Mouse (Mus musculus) embryonic facial prominence, embryonic 13.5 days (tissue): Measurements from ENCODE around the gene Atp5d. TPM values are rescaled to one million over a fixed set of nuclear protein-coding genes. Genes with fewer than 3 reads are reported as not detected.
A peak's percentile ranks its signal among the peaks of the same experiment; 100 is the strongest.

Experiments
- ATAC-seq: fragments of 200-750 bp; cut with Nextera tagmentation; 2 replicates; pipeline ENCODE4 v1.8.0; 2017; ENCODE audit warnings: low read depth; ENCODE audit not compliant: insufficient number of reproducible peaks, insufficient read depth, low FRiP score, low TSS enrichment
- H3K27ac ChIP-seq: fragments of 300-500 bp; sonication (generic); 2 replicates; pipeline ENCODE4 v1.5.1; 2015; ENCODE audit warnings: moderate library complexity, mild to moderate bottlenecking, inconsistent platforms
- H3K27me3 ChIP-seq: fragments of 300-500 bp; sonication (generic); 2 replicates; pipeline ENCODE4 v1.6.1; 2015; ENCODE audit warnings: mild to moderate bottlenecking, inconsistent platforms
- H3K36me3 ChIP-seq: fragments of 300-500 bp; sonication (generic); 2 replicates; pipeline ENCODE4 v1.6.1; 2015; ENCODE audit warnings: mild to moderate bottlenecking, inconsistent platforms
- H3K4me1 ChIP-seq: fragments of 300-500 bp; sonication (generic); 2 replicates; pipeline ENCODE4 v1.6.1; 2015; ENCODE audit warnings: inconsistent platforms
- H3K4me2 ChIP-seq: fragments of 300-500 bp; sonication (generic); 2 replicates; pipeline ENCODE4 v1.6.1; 2015; ENCODE audit warnings: moderate library complexity, mild to moderate bottlenecking, inconsistent platforms
- H3K4me3 ChIP-seq: fragments of 300-500 bp; sonication (generic); 2 replicates; pipeline ENCODE4 v1.5.1; 2015; ENCODE audit warnings: mild to moderate bottlenecking, inconsistent platforms
- H3K9ac ChIP-seq: fragments of 300-500 bp; sonication (generic); 2 replicates; pipeline ENCODE4 v1.6.1; 2015; ENCODE audit warnings: mild to moderate bottlenecking, inconsistent platforms
- H3K9me3 ChIP-seq: fragments of 300-500 bp; sonication (generic); 2 replicates; pipeline ENCODE4 v1.6.1; 2016; ENCODE audit warnings: inconsistent platforms
- WGBS: fragments of 180-500 bp; shearing (Covaris S2); methylation state at CpG from one replicate; pipeline ENCODE4 v1.1.7; 2015; ENCODE audit warnings: mixed read lengths; 5-methylcytosine and 5-hydroxymethylcytosine counted together
- polyA plus RNA-seq: library from polyadenylated mRNA; unstranded; fragments of >200 nt; fragmentation: Nextera tagmentation; extraction: Ambion mirVana; gene quantifications from 2 replicates; pipeline ENCODE4 v1.2.1, GENCODE M21; 2015

Atp5d gene
- polyA plus RNA-seq, 1 experiment from 2014 or later: 491 TPM

DNA sequence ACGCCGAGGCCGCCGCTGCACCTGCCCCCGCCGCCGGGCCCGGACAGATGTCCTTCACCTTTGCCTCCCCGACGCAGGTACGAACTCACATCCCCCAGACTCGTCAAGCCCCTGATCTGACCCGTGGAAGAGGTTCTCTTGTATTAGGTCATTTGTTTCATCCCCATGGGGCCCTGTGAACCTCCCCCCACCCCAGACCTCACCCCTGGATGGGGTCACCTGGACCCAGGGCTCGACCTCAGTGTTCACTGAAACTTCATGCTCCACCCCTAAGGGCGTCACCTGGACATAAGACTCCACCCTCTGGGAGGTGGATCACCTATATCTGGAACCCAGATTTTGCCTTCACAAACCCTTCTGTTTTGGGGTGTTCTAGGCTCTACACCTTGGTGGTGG lies 4.1 kb downstream of the Atp5d start:
- no peak for ATAC-seq
- peak overlapping the region; percentile 70 for H3K4me3 ChIP-seq
- peak overlapping the region; percentile 91 for H3K9ac ChIP-seq
- H3K4me2 ChIP-seq: peak overlapping the region; percentile 92
- H3K4me1 ChIP-seq: peaks cover 63% of the 10 kb centered on the region
- H3K27ac ChIP-seq: peak overlapping the region; percentile 69
- peaks cover 8% of the 10 kb centered on the region for H3K27me3 ChIP-seq
- no peaks in the 10 kb centered on the region for H3K9me3 ChIP-seq
- peaks cover 39% of the 10 kb centered on the region for H3K36me3 ChIP-seq
- 0% methylated on average over 15 of the region's 15 CpGs for WGBS

DNA sequence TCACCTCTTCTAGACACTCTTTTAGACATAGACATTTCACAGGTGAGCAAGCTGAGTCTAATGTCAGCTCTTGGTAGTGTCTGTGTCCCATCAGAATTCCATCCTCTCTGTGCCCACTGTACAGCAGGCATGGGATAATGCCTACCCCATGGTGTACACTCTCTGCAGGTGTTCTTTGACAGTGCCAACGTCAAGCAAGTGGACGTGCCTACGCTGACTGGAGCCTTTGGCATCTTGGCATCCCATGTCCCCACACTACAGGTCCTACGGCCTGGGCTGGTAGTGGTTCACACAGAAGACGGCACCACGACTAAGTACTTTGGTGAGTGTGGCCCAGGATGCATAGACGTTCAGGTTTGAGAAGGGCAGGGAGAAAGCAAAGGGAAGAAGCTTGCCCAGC lies 5.2 kb downstream of the Atp5d start:
- peaks cover 39% of the 10 kb centered on the region for H3K36me3 ChIP-seq
- no peak overlapping the region for H3K27ac ChIP-seq
- H3K4me1 ChIP-seq: peaks cover 56% of the 10 kb centered on the region
- peak overlapping the region; percentile 3; the same call in 1 of the 2 replicates for H3K4me3 ChIP-seq
- no peaks in the 10 kb centered on the region for H3K9me3 ChIP-seq
- WGBS: 92% methylated on average over 7 of the region's 7 CpGs
- H3K4me2 ChIP-seq: peak overlapping the region; percentile 92
- ATAC-seq: no peak
- no peak overlapping the region for H3K9ac ChIP-seq
- no peaks in the 10 kb centered on the region for H3K27me3 ChIP-seq

DNA sequence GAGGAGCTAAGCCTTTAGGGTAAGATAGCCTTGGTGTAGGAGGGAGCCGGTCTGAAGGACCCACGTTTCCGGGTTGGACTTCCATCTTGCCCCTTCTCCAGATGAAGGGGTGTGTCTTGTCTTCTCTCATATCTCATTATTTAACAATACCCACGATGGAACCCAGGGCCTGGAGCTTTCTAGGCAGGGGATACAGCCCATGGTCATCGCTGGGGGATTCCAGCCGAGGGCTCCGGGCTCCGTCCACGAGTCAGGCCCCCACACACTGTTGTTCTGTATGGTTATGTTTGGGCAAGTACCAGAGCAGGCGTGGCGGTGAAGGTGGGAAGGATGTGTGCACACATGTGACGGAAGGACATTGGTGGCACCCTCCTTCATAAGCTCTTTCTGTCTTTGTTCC lies 5.7 kb downstream of the Atp5d start:
- 95% methylated on average over 12 of the region's 12 CpGs for WGBS
- Histone ChIP-seq H3K4me3 (0 out of 2 replicates have a peak overlapping the region, but pooled peaks have one; percentile 4), H3K4me1 (peaks cover 54% of the 10 kb centered on the region), H3K27me3 (no peaks in the 10 kb centered on the region), H3K4me2 (no peak overlapping the region), H3K27ac (no peak overlapping the region), H3K9me3 (no peaks in the 10 kb centered on the region), H3K36me3 (peaks cover 39% of the 10 kb centered on the region), H3K9ac (no peak overlapping the region; the same call in 1 of the 2 replicates)
- ATAC-seq: no peak

DNA sequence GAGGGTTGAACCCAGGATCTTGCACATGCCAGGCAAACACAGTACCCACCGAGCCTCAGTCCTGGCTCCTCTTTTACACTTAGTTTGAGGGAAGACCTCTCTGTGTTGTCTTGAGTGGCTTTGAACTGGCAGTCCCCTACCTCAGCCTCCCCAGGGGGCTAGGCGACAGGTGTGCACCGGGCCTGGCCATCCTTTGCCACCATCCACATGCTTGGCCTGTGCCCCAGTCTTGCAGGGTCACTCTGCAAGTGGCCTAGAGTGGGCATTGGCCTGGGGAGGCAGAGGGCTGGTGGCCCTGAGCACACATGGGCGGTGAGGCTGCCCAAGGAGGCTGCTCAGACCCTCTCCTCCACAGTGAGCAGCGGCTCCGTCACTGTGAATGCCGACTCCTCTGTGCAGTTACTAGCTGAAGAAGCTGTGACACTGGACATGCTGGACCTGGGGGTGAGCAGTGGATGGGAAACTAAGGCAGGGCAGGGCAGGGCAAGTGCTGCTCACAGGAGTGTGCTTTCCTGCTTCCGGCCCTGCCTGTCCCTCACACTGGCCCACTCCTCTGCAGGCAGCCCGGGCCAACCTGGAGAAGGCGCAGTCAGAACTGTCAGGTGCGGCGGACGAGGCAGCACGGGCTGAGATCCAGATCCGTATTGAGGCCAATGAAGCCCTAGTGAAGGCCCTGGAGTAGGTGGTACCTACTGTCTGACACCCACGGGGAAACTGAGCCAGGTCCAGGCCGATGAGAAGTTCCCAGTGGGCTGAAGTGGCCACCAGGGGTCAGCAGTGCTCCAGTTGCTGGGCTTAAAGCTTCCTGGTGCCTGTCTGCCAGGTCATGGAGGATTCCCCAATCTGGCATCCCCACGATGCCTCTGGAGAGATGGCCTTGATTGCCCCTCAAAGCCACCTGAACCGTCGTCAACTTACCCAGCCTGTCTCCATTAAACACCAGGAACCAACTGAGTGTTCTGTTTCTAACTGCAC lies 6.7 kb downstream of the Atp5d start:
- Histone ChIP-seq H3K4me3 (0 out of 2 replicates have a peak overlapping the region, but pooled peaks have one; percentile 0), H3K4me1 (peaks cover 51% of the 10 kb centered on the region), H3K9ac (peak overlapping the region; percentile 37), H3K4me2 (no peak overlapping the region), H3K9me3 (no peaks in the 10 kb centered on the region), H3K27me3 (no peaks in the 10 kb centered on the region), H3K36me3 (peaks cover 42% of the 10 kb centered on the region), H3K27ac (peak overlapping the region; percentile 28; the same call in 1 of the 2 replicates)
- no peak for ATAC-seq
- 71% methylated on average over 20 of the region's 20 CpGs for WGBS

DNA sequence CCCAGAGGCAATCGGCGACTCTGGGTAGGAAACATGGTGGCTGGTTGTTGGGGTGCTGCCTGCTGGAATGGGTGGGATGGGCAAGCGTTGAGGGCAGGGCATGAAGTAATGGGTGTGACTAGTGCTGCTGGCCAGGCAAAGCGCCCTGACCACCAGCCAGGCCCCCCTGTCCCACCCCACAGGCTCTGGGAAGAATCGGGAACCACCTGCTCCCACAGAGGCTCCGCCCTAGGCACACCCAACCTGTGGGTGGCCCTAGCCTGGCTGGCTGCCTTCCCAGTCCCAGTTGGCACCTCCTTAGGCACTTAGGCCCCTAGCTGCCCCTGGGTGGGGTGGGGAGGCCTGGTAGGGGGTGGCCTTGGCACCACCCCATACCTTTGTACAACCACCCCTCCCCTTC lies 7.5 kb downstream of the Atp5d start:
- WGBS: 87% methylated on average over 6 of the region's 6 CpGs
- Histone ChIP-seq H3K27ac (no peak overlapping the region; the same call in 1 of the 2 replicates), H3K4me3 (no peak overlapping the region), H3K27me3 (no peaks in the 10 kb centered on the region), H3K4me2 (no peak overlapping the region), H3K9ac (peak overlapping the region; percentile 37), H3K4me1 (peaks cover 48% of the 10 kb centered on the region), H3K36me3 (peaks cover 43% of the 10 kb centered on the region), H3K9me3 (no peaks in the 10 kb centered on the region)
- ATAC-seq: no peak

DNA sequence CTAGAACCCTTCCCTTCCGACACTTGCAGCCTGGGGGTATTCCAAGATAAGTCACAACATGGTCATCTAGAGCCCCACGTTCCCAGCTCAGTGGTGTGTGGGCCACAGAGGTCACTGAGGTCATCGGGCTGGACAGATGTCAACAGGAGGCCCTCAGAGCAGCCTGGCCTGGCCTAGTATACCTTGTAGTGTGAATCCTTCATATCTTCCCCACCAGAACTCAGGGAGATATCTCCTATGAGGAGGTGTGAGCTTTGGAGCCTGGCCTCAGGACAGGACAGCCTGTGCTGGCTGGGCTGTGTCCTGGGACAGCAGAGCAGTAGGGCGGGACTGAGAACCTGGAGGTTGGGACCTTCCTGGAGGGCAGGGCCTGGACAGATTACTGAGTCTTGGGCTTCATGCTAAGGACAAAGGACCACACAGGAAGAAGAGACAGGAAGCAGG lies 8.2 kb downstream of the Atp5d start:
- no peaks in the 10 kb centered on the region for H3K27me3 ChIP-seq
- H3K36me3 ChIP-seq: peaks cover 49% of the 10 kb centered on the region
- H3K4me1 ChIP-seq: peaks cover 43% of the 10 kb centered on the region
- peak overlapping the region; percentile 100; the same call in 1 of the 2 replicates for H3K27ac ChIP-seq
- peak overlapping the region; percentile 4; the same call in 1 of the 2 replicates for H3K4me3 ChIP-seq
- peak overlapping the region; percentile 96; the same call in 1 of the 2 replicates for H3K9ac ChIP-seq
- 63% methylated on average over 4 of the region's 4 CpGs for WGBS
- no peaks in the 10 kb centered on the region for H3K9me3 ChIP-seq
- no peak for ATAC-seq
- H3K4me2 ChIP-seq: 0 out of 2 replicates have a peak overlapping the region, but pooled peaks have one; percentile 2

DNA sequence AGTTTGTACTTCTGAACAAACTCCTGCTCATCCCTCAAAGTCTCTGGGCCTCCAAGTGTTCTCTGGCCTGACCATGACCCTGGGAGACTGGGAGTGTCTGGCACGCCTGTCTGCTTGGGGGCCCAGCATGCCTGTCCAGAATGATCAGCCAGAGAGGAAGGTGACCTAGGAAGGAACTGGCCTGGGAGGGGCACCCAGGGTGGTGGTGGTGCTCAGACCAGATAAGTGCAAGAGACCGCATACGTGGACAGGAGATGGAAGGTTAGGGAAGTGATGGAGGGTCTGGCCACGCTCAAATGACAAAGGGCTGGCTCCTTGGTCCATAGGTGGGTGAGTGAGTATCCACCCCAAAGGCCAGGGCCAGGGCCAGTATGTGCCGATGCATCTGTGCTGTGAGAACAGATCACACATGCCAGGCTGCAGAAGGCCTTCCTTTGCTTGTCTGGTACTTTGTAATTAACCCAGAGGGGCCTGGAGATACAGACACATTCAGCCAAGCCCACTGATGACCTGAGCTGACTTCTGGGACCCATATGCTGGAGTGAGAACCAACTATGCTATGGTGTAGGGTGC lies 8.8 kb downstream of the Atp5d start:
- peak overlapping the region; percentile 96 for H3K9ac ChIP-seq

DNA sequence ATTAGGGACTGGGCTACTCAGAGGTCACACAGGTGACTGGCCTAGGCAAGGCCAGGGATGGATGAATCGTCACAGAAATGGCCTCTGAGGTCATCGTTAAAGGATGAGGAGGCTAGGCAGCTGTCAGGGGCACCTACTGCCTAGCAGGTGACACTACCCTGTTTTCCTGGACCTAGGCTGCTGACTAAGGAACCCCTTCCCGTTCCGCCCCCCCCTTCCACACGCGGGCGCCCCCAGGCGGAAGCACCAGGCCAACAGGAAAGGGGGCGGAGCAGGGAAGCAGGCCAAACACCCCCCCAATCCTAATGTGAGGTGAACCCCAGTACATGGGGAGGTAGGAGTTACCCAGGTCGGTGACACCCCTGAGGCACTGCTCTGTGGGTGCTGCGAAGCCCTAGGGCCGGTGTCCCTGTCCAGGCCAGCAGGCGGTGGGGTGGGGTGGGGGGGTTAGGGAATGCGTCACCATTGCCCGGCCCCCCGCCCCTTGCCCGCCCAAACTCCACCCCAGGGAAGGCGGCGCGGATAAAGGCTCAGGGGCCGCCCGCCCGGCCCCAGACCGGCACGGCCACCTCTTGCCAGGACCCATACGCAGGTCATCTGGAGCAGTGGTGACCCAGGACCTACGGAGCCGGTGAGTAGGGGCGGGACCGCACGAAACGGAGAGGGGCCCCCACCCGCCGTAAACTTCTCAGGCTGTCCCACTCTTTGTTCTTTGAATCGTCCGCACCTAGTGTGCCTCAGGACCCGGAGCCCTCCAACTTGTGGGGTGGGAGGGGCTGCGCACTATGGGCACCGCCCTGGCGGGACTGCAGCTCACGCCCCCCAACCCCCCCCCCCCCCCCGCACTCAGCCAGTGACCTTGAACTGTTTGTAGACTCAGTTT lies 9.5 kb downstream of the Atp5d start, which contains the start of gene Midn:
Gene Midn, plus strand, starts transcription at position 554 of the 883 bp plus-strand sequence.
- peak; percentile 45 for ATAC-seq
- peaks cover 63% of the 10 kb centered on the region for H3K36me3 ChIP-seq
- H3K4me3 ChIP-seq: peak within 1 kb of the TSS; percentile 97
- no peaks in the 10 kb centered on the region for H3K27me3 ChIP-seq
- H3K4me2 ChIP-seq: peak within 1 kb of the TSS; percentile 98
- H3K9me3 ChIP-seq: no peaks in the 10 kb centered on the region
- H3K27ac ChIP-seq: peak within 1 kb of the TSS; percentile 100
- 2% methylated on average over 32 of the region's 42 CpGs for WGBS
- H3K9ac ChIP-seq: peak within 1 kb of the TSS; percentile 96
- peaks cover 53% of the 10 kb centered on the region for H3K4me1 ChIP-seq

More for the DNA sequence above, 8.8 kb downstream of the Atp5d start:
- peak overlapping the region; percentile 97 for H3K4me3 ChIP-seq
- H3K36me3 ChIP-seq: peaks cover 56% of the 10 kb centered on the region
- ATAC-seq: no peak
- H3K4me1 ChIP-seq: peaks cover 50% of the 10 kb centered on the region
- H3K27me3 ChIP-seq: no peaks in the 10 kb centered on the region
- WGBS: 71% methylated on average over 5 of the region's 5 CpGs
- no peaks in the 10 kb centered on the region for H3K9me3 ChIP-seq
- H3K27ac ChIP-seq: peak overlapping the region; percentile 100
- H3K4me2 ChIP-seq: peak overlapping the region; percentile 98

DNA sequence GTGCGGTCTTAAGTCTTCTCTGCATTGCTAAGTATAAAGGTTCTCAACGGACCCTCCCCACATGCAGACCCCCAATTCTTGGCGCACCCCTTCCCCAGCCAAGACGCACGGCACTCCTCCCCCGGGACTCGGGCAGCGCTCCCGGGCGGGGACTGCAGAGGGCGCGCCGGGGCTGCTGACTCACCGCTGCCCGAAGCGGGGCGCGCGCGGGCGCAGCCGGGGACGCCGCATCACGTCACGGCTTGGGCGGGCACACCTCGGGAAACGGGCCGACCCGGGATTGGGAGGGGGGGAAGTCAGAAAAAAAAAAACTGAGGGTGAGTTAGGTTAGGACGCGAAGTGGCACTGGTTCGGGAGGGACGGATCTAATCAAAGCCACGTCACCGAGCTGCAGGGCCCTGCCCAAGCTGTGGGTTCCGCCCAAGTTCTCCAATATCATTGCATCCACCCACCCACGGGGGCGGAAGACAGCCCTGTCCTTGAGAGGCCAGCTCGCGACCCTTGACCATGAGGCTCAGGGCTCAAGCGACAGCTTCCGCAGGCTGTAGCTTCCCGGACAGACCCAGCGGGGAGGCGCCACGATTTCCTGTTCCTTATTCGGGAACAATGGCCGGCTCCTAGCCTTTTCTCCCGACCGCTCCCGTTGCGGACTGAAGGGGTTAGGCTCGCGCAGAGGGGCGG lies 10.3 kb downstream of the Atp5d start:
- H3K4me2 ChIP-seq: peak overlapping the region; percentile 98
- H3K9ac ChIP-seq: peak overlapping the region; percentile 96
- H3K27me3 ChIP-seq: no peaks in the 10 kb centered on the region
- no peaks in the 10 kb centered on the region for H3K9me3 ChIP-seq
- under 1% methylated on average over 57 of the region's 57 CpGs for WGBS
- peaks cover 53% of the 10 kb centered on the region for H3K4me1 ChIP-seq
- peak overlapping the region; percentile 100 for H3K27ac ChIP-seq
- ATAC-seq: peak; percentile 41
- peaks cover 66% of the 10 kb centered on the region for H3K36me3 ChIP-seq
- H3K4me3 ChIP-seq: peak overlapping the region; percentile 97
